Mouse (Mus musculus): ENCODE measurements around the gene Fhad1.
A peak's percentile ranks its signal among the peaks of the same experiment; 100 is the strongest.
"Not testable (repeated sequence)": the region's sequence is repeated elsewhere in the genome, so short reads cannot be mapped to it uniquely, and the experiment has no call there.

Gene Fhad1

DNA sequence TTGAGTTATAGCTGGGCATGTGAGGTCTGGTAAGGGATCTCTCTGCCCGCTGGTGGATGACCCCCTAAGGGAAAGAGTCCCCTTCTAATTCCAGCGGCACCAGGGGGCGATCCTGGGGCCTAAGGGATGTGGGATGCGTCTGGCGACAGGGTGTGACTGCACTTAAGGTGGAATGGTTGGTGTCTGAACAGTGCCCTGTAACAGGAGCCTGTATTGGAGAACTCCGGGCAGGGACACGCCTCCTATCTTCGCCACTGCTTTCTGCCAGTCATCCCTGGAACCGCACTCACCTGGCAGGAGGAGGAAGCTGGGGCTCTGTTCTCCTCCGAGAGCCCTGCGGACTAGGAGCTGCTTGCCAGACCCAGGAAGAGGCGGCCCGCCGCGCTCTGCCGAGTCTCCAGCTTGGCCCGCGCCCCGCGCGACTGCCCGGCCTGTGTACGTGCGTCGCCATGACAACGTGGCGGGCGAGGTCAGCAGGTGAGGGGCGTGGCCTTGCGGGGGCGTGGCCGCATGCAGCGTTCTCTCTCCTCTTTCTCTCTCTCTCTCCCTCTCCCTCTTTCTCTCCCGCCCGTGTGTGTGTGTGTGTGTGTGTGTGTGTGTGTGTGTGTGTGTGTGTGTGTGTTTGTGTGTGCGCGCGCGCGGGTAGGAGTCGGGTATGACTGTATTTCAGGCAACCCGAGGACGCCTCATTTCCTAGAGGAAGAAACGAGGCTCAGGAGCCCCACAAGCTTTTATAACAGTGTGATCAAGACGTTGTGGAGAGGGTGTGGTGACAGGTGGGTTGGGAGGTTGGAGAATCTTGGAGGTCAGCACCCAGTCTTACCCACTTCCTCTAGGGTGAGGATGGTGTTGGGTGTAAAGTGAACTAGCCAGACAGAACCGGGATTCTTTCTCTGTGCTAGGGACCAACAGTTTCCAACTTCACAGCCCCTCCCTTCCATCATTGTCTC, at the start of gene Fhad1:
Fhad1 (minus strand) TSS at position 424 of the 950 bp plus-strand sequence.
- peak; percentile 29 for DNase-seq (ENCODE audit: low read depth)

GRCm38 (mm10) chr4:142063057-142063534, 48.2 kb upstream of the Fhad1 start:
- DNase-seq (ENCODE audit: low read depth): no peak

DNA sequence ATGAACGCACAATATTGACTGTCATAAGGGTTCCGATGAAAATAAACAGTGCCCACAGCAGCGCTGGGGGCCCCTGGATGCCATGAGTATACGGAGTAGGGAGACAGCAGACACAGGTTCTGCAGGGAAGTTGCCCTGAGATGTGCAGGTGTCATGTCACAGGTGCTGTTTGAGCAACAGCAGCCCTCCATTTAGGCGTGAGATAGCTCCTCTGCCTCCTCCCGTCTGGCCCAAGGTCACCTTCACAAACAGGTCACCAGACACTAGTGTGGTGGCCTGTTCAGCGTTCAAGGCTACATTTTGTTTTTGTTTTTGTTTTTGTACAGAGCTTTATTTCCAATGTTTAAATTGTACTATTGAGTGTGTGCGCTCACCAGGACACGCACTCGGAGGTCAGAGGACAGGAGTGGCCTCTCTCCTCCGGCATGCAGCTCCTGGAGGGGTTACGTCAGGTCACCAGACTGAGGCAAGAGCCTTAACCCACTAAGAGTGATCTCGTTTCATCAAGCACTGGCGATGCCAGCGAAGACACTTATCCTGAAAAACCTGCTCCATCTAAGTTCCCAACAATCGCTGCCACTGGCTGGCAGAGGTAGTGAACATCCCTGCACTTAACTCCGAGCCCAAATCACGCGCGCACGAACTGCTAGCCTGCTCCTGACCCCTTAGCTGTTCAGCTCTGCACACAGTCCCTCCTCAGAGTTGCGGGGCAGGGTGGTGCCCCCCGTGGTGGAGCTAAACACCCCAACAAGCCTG, 46.8 kb upstream of the Fhad1 start:
- DNase-seq (ENCODE audit: low read depth): no peak

- DNase-seq (ENCODE audit: low read depth): no peak
Measured at GRCm38 (mm10) chr4:142060455-142061378, 45.8 kb upstream of the Fhad1 start.

GRCm38 (mm10) chr4:142059841-142060193, 44.9 kb upstream of the Fhad1 start:
- DNase-seq (ENCODE audit: low read depth): no peak

DNA sequence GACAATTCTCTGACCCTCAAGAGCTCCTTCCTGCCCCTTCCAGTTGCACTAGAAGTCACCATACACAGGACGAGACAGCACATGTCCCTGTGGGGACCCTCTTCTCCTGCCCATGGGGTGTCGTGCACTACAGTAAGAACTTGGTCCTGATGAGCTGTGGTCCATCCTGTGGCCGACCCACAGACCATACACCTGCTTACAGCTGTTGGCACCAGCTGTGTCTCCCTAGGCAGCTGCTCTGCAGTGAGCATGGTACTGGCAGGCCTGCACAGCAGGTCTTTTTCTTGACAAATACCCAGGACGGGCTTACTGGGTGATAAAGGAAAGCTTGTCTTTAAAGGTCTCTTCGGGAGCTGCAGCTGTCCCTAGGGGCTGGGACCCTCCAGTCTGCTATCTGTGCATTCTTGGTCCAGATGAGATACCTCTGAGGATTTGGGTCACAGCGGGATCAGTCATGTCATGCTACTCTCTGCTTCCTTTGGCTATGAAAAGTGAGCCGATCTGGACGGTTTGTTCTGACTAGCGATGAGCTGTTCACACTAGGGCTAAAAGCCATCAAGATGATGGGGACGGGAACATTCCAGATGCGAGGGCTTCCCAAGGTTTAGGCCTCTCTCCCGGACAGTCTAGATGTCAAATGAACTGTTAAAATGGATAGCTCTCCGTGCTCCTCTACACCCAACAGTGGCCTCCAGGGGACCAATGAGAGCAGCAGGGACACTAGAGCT, 44.4 kb upstream of the Fhad1 start:
- no peak for DNase-seq (ENCODE audit: low read depth)

DNA sequence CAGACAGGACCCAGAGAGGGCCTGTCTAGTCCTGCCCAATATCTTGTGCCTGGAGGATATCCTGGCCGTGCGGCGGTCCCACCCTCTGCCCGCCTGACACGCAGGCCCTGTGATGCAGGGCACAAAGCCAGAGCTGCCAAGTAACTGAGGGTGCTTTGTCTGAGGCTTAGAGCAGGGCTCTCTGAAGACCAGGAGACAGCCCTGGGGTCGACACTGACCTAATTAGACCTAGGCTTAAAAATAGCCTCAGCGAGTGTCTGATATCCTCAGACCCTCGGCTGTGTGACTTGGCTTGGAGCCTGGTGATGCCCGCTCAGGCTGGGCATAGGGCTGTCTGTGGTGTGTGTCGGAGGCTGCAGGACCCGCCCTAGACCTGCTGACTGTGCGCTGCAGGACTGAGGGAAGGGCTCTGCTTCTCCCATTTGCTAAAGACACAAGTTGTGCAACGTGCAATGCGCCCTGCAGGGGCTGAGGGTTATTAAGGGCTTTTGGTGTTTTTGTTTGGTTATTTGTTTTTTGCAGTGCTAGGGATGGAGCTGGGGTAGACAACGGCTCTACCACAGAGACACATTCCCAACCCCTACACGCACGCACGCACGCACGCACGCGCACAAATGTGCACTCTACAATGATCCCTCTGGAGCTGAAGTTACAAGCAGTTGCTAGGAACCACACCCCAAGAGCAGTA, 42.8 kb upstream of the Fhad1 start:
- DNase-seq (ENCODE audit: low read depth): no peak

- DNase-seq (ENCODE audit: low read depth): no peak
Measured at GRCm38 (mm10) chr4:142055600-142055999, 40.7 kb upstream of the Fhad1 start.

- DNase-seq (ENCODE audit: low read depth): no peak
Measured at GRCm38 (mm10) chr4:142054580-142054979, 39.7 kb upstream of the Fhad1 start.

GRCm38 (mm10) chr4:142053661-142054448, 39.0 kb upstream of the Fhad1 start:
- no peak for DNase-seq (ENCODE audit: low read depth)

DNA sequence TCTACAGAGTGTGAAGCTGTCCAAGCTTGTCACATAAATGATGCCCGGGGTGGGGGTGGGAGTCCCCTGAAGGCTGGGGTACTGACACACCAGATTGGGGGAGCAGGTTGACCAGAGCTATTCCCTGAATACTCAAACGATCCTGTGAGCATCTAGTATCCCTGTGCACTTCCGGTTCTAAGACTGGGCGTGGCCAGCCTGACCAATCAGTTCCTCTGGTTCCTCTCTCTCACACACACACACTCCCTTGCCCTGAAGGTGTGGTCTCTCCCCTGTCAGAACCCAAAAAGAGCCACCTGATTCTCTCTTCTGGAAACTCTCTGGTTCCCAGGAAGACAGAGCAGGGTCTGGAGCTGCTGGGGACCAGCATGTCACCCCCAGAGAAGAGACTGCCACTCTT, 38.4 kb upstream of the Fhad1 start:
- no peak for DNase-seq (ENCODE audit: low read depth)

DNA sequence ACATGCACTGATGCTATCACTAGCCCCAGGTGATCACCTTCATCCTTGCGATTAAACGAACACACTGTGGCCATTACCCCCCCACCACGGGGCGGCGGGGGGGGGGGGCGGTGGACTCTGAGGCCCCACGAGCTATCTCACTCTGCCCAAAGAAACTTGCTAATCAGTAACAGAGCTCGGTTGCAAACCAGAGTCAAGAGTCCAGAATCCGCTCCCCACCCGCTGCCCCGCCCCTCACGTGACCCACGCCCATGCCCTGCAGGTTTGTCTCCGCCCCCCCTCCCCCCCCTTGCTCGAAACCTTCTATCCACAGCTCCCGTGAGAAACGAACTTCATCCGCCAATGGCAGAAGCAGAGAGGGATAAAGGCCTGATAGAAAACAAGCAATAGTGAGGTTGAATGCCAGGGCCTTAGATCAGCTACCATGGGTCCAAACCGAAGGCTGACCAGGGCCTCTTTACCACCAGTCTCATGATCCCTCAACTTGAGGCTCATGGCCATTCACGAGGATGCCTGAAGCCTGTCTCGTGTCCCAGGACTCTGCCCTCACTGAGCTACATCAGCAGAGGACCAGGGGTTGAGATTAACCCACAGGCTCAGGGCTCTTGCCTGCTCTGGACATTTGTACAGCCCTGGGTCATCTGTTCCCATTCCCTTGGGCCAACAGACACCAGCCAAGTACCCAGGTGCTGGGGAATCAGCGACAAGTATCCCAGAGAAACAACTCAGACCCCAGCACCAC, 37.7 kb upstream of the Fhad1 start:
- no peak for DNase-seq (ENCODE audit: low read depth)

DNA sequence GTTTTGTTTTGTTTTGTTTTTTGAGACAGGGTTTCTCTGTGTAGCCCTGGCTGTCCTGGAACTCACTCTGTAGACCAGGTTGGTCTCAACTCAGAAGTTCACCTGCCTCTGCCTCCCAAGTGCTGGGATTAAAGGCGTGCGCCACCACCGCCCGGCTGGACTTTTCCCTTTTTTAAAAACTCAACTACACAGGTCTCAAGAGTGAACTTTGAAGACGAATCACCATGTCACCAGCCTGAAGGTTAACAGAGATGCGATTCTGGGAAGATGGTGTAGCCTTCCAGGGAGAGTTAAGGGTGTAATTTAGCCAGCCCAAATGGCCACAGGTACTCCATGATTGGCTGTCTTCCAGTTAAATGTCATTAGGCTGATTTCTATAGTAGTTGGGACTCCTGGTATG, 37.0 kb upstream of the Fhad1 start:
- not testable (repeated sequence) for DNase-seq (ENCODE audit: low read depth)

DNA sequence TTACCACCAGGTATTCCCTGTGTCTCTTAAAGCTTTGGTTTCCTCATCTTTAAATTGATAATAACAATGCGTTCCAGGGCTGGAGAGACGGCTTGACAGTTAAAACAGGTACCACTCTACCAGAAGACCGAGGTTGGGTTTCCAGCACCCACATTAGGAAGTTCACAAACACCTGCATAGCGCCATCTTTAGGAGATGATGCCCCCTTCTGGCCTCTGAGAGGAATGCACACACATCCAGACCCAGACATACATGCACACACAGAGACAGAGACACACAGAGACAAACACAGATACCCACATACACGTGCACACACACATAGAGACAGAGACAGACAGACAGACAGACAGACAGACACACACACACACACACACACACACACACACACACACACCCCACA, 35.1 kb upstream of the Fhad1 start:
- DNase-seq (ENCODE audit: low read depth): no peak

DNA sequence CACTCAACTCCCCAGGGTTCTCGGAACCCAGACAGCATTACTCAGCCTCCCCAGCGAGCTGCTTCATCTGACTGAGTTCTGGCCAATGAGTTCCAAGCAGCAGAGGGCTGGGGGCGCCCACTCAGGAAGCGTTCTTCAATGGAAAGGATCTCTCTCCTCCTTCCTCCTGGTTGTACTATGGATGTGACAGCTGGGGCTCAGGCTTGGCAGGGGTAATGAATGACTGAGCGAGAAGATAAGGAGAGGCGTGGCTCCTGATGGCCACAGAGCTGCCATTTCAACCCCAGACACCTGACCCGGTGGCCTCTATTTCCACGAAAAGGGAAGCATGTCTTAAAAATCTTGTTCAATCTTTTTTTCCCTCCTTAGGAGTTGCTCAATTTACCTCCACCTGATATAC, 33.5 kb upstream of the Fhad1 start:
- no peak for DNase-seq (ENCODE audit: low read depth)

DNA sequence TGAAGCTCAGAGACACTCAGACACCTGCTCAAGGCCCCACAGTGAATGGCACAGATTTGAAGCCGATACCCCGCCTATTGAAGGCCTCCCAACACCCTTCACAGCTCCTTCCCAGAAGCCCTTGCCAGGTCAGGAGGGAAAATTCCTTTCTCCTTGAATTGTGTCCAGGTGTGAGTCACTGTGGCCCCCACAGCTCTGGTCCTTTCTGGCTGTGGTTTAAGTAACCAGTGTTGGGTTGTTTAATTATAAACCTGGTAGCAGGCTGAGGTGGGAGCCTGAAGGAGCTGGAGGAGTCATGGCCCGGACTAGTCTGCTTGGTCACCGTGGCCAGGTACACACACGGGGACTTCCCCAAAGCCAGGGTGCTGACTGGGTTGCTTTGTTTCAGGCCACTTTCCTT, 32.1 kb upstream of the Fhad1 start:
- DNase-seq (ENCODE audit: low read depth): no peak

DNA sequence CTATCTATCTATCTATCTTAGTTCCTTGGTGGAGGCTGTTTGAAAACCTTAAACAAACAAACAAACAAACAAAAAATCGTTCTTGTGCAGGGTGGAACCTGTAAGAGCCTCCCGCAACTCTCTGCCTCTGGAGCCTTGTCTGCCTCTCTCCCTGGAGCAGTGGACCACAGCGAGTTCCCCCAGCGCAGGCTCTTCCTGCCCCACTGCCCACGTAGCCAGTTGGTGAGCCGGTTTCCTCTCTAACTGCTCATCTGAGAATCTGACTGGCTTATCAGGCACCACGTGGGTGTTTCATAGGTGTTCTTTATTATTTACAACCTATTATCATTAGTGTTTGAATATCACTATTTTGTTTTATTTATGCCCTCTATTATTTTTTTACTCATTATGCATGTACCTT, 31.6 kb upstream of the Fhad1 start:
- no peak for DNase-seq (ENCODE audit: low read depth)

- no peak for DNase-seq (ENCODE audit: low read depth)
Measured at GRCm38 (mm10) chr4:142045595-142046163, 30.8 kb upstream of the Fhad1 start.

DNA sequence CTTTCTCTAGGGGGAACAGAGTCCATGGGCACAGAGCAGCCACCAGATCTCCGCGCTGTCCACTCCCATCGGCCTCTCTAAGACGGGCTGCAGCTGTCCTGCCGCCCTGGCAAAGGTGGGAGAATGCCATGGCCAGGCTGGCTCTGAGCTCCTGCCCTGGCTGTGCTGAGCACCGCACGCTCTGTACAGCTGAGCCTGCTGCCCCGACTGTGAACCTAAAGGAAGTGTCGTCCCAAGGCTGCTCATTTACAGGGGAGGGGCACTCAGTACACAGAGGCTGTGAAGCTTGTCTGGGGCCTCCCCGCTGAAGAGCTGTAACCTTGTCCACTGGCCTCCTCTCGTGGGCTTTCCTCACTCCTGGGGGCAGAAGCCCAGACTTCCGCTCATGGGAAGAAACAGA, 29.6 kb upstream of the Fhad1 start:
- DNase-seq (ENCODE audit: low read depth): no peak

Measured in c-Kit-positive CD71-positive TER-119-negative erythroid progenitor cells, embryonic 14.5 days (primary cell).